Mouse (Mus musculus) G1E (cell line): ENCODE measurements around the gene Gfy. TPM values are rescaled to one million over a fixed set of nuclear protein-coding genes. Genes with fewer than 3 reads are reported as not detected.

Experiments used
- ATAC-seq: 2 replicates; pipeline ENCODE4 v1.8.0; 2016; ENCODE audit warnings: mild to moderate bottlenecking; ENCODE audit not compliant: insufficient number of reproducible peaks, poor library complexity, low FRiP score, severe bottlenecking; ENCODE audit errors: extremely low read depth
- DNase-seq: peaks from one replicate; pipeline ENCODE4 v3.0.0; 2012; ENCODE audit warnings: low spot score
- H3K27me3 ChIP-seq: 2 replicates; pipeline ENCODE4 v1.6.1; 2012; ENCODE audit warnings: mild to moderate bottlenecking, low read length, inconsistent platforms; ENCODE audit not compliant: insufficient read depth
- H3K36me3 ChIP-seq: replicated peaks from 2 replicates; pipeline ENCODE3; 2012; ENCODE audit warnings: mild to moderate bottlenecking, inconsistent platforms
- H3K4me1 ChIP-seq: 2 replicates; pipeline ENCODE4 v1.6.1; 2012; ENCODE audit warnings: low read depth, low read length, inconsistent platforms, mixed read lengths; ENCODE audit not compliant: insufficient read depth
- H3K4me3 ChIP-seq: 2 replicates; pipeline ENCODE4 v1.5.1; 2012; ENCODE audit warnings: low read depth, mild to moderate bottlenecking, inconsistent platforms, low read length, moderate library complexity, mixed read lengths
- H3K9me3 ChIP-seq: replicated peaks from 2 replicates; pipeline ENCODE4 v1.6.1; 2012; ENCODE audit warnings: inconsistent platforms
- CTCF ChIP-seq: IDR thresholded peaks from 2 replicates; pipeline ENCODE4 v1.5.1; 2012; ENCODE audit warnings: low read depth, low read length, inconsistent platforms, mixed read lengths
- GATA1 ChIP-seq: IDR thresholded peaks from 2 replicates; pipeline ENCODE4 v1.6.1; 2012; ENCODE audit warnings: borderline replicate concordance, low read length, inconsistent platforms, mixed read lengths
- GATA2 ChIP-seq: IDR thresholded peaks from 2 replicates; pipeline ENCODE4 v1.6.1; 2012; ENCODE audit warnings: low read depth, low read length, inconsistent platforms, borderline replicate concordance
- POLR2AphosphoS5 ChIP-seq: IDR thresholded peaks from 2 replicates; pipeline ENCODE4 v1.6.1; 2012; ENCODE audit warnings: low read depth, low read length, inconsistent platforms; ENCODE audit not compliant: insufficient replicate concordance
- TAL1 ChIP-seq: conservative IDR thresholded peaks from 2 replicates; pipeline ENCODE4 v1.6.1; 2012; ENCODE audit warnings: low read depth, low read length, inconsistent platforms, mixed read lengths
- polyA plus RNA-seq: library from polyadenylated mRNA; stranded (reverse); fragments of >175 nt; gene quantifications from 2 replicates; pipeline ENCODE4 v1.2.3, GENCODE M21; 2012
- total RNA-seq, 2 experiments: library from RNA; stranded (forward) in 1 of 2; stranded (reverse) in 1 of 2; fragments of 200-1000 nt in 1 of 2; fragments of >200 nt in 1 of 2; fragmentation: Nextera tagmentation in 1 of 2; gene quantifications; 2 replicates each; pipeline ENCODE4 v1.2.3; 2014 to 2017

Gfy gene
- total and polyA plus RNA-seq, 3 experiments: 0.05 TPM; not detected in 2

GRCm38 (mm10) chr7:45181540-45181939 is 2.2 kb upstream of the Gfy start:
- Histone ChIP-seq H3K36me3 (no peaks in the 10 kb centered on the region), H3K4me3 (peak overlapping the region; percentile 69; the same call in 1 of the 2 replicates), H3K27me3 (peaks cover 91% of the 10 kb centered on the region), H3K4me1 (peaks cover 24% of the 10 kb centered on the region), H3K9me3 (no peaks in the 10 kb centered on the region)
- DNase-seq: peak; percentile 40
- no peak for TF ChIP-seq GATA1
- no peak for TF ChIP-seq POLR2AphosphoS5
- no peak for TF ChIP-seq CTCF
- TF ChIP-seq TAL1: no peak
- TF ChIP-seq GATA2: no peak
- ATAC-seq: no peak

GRCm38 (mm10) chr7:45180896-45181477 is 1.6 kb upstream of the Gfy start, which contains the start of gene Pth2:
TSS of gene Pth2 (plus strand) at chr7:45180995.
- Histone ChIP-seq H3K36me3 (no peaks in the 10 kb centered on the region), H3K4me3 (peak within 1 kb of the TSS; percentile 69; the same call in 1 of the 2 replicates), H3K4me1 (peaks cover 24% of the 10 kb centered on the region), H3K27me3 (peaks cover 91% of the 10 kb centered on the region), H3K9me3 (no peaks in the 10 kb centered on the region)
- DNase-seq: no peak
- no peak for TF ChIP-seq TAL1
- no peak for TF ChIP-seq GATA1
- no peak for TF ChIP-seq POLR2AphosphoS5
- no peak for TF ChIP-seq GATA2
- TF ChIP-seq CTCF: no peak
- no peak for ATAC-seq

- Histone ChIP-seq H3K36me3 (no peaks in the 10 kb centered on the region), H3K27me3 (peaks cover 84% of the 10 kb centered on the region), H3K4me1 (peaks cover 35% of the 10 kb centered on the region), H3K9me3 (no peaks in the 10 kb centered on the region), H3K4me3 (no peak overlapping the region)
- DNase-seq: no peak
- no peak for ATAC-seq
- TF ChIP-seq POLR2AphosphoS5 (no peak), GATA2 (no peak), GATA1 (no peak), TAL1 (no peak), CTCF (no peak)
Observed at GRCm38 (mm10) chr7:45178550-45178949, 819 bp downstream of the Gfy start.

GRCm38 (mm10) chr7:45176356-45176755 is 3.0 kb downstream of the Gfy start:
- no peak for TF ChIP-seq CTCF
- H3K27me3 ChIP-seq: peaks cover 75% of the 10 kb centered on the region
- ATAC-seq: no peak

GRCm38 (mm10) chr7:45175929-45176328 is 3.4 kb downstream of the Gfy start:
- no peak for DNase-seq
- ATAC-seq: no peak
- TF ChIP-seq GATA2 (no peak), CTCF (no peak), TAL1 (no peak), POLR2AphosphoS5 (no peak), GATA1 (no peak)
- H3K36me3 ChIP-seq: no peaks in the 10 kb centered on the region
- H3K4me3 ChIP-seq: no peak overlapping the region
- H3K27me3 ChIP-seq: peaks cover 70% of the 10 kb centered on the region
- peaks cover 3% of the 10 kb centered on the region for H3K9me3 ChIP-seq
- peaks cover 19% of the 10 kb centered on the region for H3K4me1 ChIP-seq

More at GRCm38 (mm10) chr7:45176356-45176755, 3.0 kb downstream of the Gfy start:
- DNase-seq: no peak
- Histone ChIP-seq H3K4me3 (no peak overlapping the region), H3K36me3 (no peaks in the 10 kb centered on the region), H3K9me3 (peaks cover 3% of the 10 kb centered on the region), H3K4me1 (peaks cover 23% of the 10 kb centered on the region)

- Histone ChIP-seq H3K4me3 (no peak overlapping the region), H3K27me3 (peaks cover 66% of the 10 kb centered on the region), H3K4me1 (peaks cover 19% of the 10 kb centered on the region), H3K9me3 (peaks cover 8% of the 10 kb centered on the region), H3K36me3 (no peaks in the 10 kb centered on the region)
- no peak for ATAC-seq
- TF ChIP-seq GATA1 (no peak), CTCF (no peak), TAL1 (no peak), GATA2 (no peak), POLR2AphosphoS5 (no peak)
- DNase-seq: no peak
Observed at GRCm38 (mm10) chr7:45175398-45175797, 4.0 kb downstream of the Gfy start.
